Mouse (Mus musculus): ENCODE measurements around the gene Nxn. TPM values are rescaled to one million over a fixed set of nuclear protein-coding genes. Genes with fewer than 3 reads are reported as not detected.
A peak's percentile ranks its signal among the peaks of the same experiment; 100 is the strongest.

The Nxn gene
- polyA plus RNA-seq, 1 experiment from 2014 or later, result 59.5 TPM

- 88% methylated on average over 9 of the region's 9 CpGs for WGBS
These were observed 78.5 kb downstream of the Nxn start for GRCm38 (mm10) chr11:76320475-76320874.

GRCm38 (mm10) chr11:76319714-76320435 lies 79.1 kb downstream of the Nxn start:
- Histone ChIP-seq H3K9me3 (replicated peaks) (no peaks in the 10 kb centered on the region; the same call in 1 of the 2 replicates), H3K36me3 (peaks cover 16% of the 10 kb centered on the region), H3K4me1 (peaks cover 46% of the 10 kb centered on the region), H3K4me3 (no peak overlapping the region), H3K27me3 (ENCODE audit: low read depth, poor library complexity, severe bottlenecking) (no peaks in the 10 kb centered on the region), H3K27ac (replicated peaks) (no peak overlapping the region)
- 63% methylated on average over 9 of the region's 9 CpGs for WGBS
- DNase-seq (ENCODE audit: low spot score), result no peak

More at GRCm38 (mm10) chr11:76320475-76320874, 78.5 kb downstream of the Nxn start:
- Histone ChIP-seq H3K36me3 (peaks cover 16% of the 10 kb centered on the region), H3K9me3 (replicated peaks) (no peaks in the 10 kb centered on the region; the same call in 1 of the 2 replicates), H3K27ac (replicated peaks) (no peak overlapping the region), H3K27me3 (ENCODE audit: low read depth, poor library complexity, severe bottlenecking) (no peaks in the 10 kb centered on the region), H3K4me3 (no peak overlapping the region), H3K4me1 (peaks cover 52% of the 10 kb centered on the region)
- no peak for DNase-seq (ENCODE audit: low spot score)

GRCm38 (mm10) chr11:76317904-76318303 lies 81.0 kb downstream of the Nxn start:
- Histone ChIP-seq H3K27ac (replicated peaks) (no peak overlapping the region), H3K9me3 (replicated peaks) (no peaks in the 10 kb centered on the region; the same call in 1 of the 2 replicates), H3K4me1 (peaks cover 38% of the 10 kb centered on the region), H3K36me3 (peaks cover 16% of the 10 kb centered on the region), H3K27me3 (ENCODE audit: low read depth, poor library complexity, severe bottlenecking) (no peaks in the 10 kb centered on the region), H3K4me3 (no peak overlapping the region)
- DNase-seq (ENCODE audit: low spot score), result no peak
- WGBS, result 69% methylated on average over 2 of the region's 2 CpGs

- Histone ChIP-seq H3K9me3 (replicated peaks) (no peaks in the 10 kb centered on the region; the same call in 1 of the 2 replicates), H3K36me3 (peaks cover 6% of the 10 kb centered on the region), H3K27ac (replicated peaks) (no peak overlapping the region), H3K4me1 (peaks cover 54% of the 10 kb centered on the region), H3K4me3 (no peak overlapping the region), H3K27me3 (ENCODE audit: low read depth, poor library complexity, severe bottlenecking) (no peaks in the 10 kb centered on the region)
- 87% methylated on average over 5 of the region's 5 CpGs for WGBS
- no peak for DNase-seq (ENCODE audit: low spot score)
These were observed 83.0 kb downstream of the Nxn start for GRCm38 (mm10) chr11:76315785-76316444.

GRCm38 (mm10) chr11:76314741-76315140 lies 84.2 kb downstream of the Nxn start:
- WGBS, result 88% methylated on average over 4 of the region's 4 CpGs
- H3K27ac ChIP-seq (replicated peaks), result no peak overlapping the region
- H3K4me1 ChIP-seq, result peaks cover 59% of the 10 kb centered on the region

GRCm38 (mm10) chr11:76314140-76314539 lies 84.8 kb downstream of the Nxn start:
- Histone ChIP-seq H3K36me3 (no peaks in the 10 kb centered on the region), H3K4me1 (peaks cover 61% of the 10 kb centered on the region), H3K9me3 (replicated peaks) (no peaks in the 10 kb centered on the region), H3K27ac (replicated peaks) (no peak overlapping the region), H3K27me3 (ENCODE audit: low read depth, poor library complexity, severe bottlenecking) (no peaks in the 10 kb centered on the region), H3K4me3 (no peak overlapping the region)
- DNase-seq (ENCODE audit: low spot score), result no peak
- WGBS, result 87% methylated on average over 6 of the region's 6 CpGs

More at GRCm38 (mm10) chr11:76314741-76315140, 84.2 kb downstream of the Nxn start:
- DNase-seq (ENCODE audit: low spot score), result no peak
- Histone ChIP-seq H3K27me3 (ENCODE audit: low read depth, poor library complexity, severe bottlenecking) (no peaks in the 10 kb centered on the region), H3K4me3 (no peak overlapping the region), H3K9me3 (replicated peaks) (no peaks in the 10 kb centered on the region), H3K36me3 (no peaks in the 10 kb centered on the region)

GRCm38 (mm10) chr11:76312805-76313204 lies 86.1 kb downstream of the Nxn start:
- no peak overlapping the region for H3K4me3 ChIP-seq
- no peaks in the 10 kb centered on the region for H3K9me3 ChIP-seq (replicated peaks)
- no peaks in the 10 kb centered on the region for H3K36me3 ChIP-seq
- H3K27me3 ChIP-seq (ENCODE audit: low read depth, poor library complexity, severe bottlenecking), result no peaks in the 10 kb centered on the region
- WGBS, result 82% methylated on average over 4 of the region's 4 CpGs
- H3K4me1 ChIP-seq, result peaks cover 53% of the 10 kb centered on the region
- DNase-seq (ENCODE audit: low spot score), result no peak
- H3K27ac ChIP-seq (replicated peaks), result no peak overlapping the region

GRCm38 (mm10) chr11:76311224-76312000 lies 87.5 kb downstream of the Nxn start:
- DNase-seq (ENCODE audit: low spot score), result no peak
- Histone ChIP-seq H3K9me3 (replicated peaks) (no peaks in the 10 kb centered on the region), H3K4me1 (peaks cover 62% of the 10 kb centered on the region), H3K27ac (replicated peaks) (peak overlapping the region; percentile 64), H3K27me3 (ENCODE audit: low read depth, poor library complexity, severe bottlenecking) (no peaks in the 10 kb centered on the region), H3K36me3 (no peaks in the 10 kb centered on the region), H3K4me3 (no peak overlapping the region)
- WGBS, result 77% methylated on average over 12 of the region's 12 CpGs

GRCm38 (mm10) chr11:76309868-76310267 lies 89.1 kb downstream of the Nxn start:
- no peaks in the 10 kb centered on the region for H3K27me3 ChIP-seq (ENCODE audit: low read depth, poor library complexity, severe bottlenecking)
- WGBS, result 77% methylated on average over 5 of the region's 5 CpGs
- no peaks in the 10 kb centered on the region for H3K36me3 ChIP-seq
- no peaks in the 10 kb centered on the region for H3K9me3 ChIP-seq (replicated peaks)
- DNase-seq (ENCODE audit: low spot score), result peak; percentile 30
- peak overlapping the region; percentile 64 for H3K27ac ChIP-seq (replicated peaks)
- peaks cover 75% of the 10 kb centered on the region for H3K4me1 ChIP-seq
- H3K4me3 ChIP-seq, result no peak overlapping the region

GRCm38 (mm10) chr11:76309072-76309471 lies 89.9 kb downstream of the Nxn start:
- peaks cover 78% of the 10 kb centered on the region for H3K4me1 ChIP-seq
- no peak overlapping the region for H3K4me3 ChIP-seq

GRCm38 (mm10) chr11:76306769-76307168 lies 92.2 kb downstream of the Nxn start:
- WGBS, result 60% methylated on average over 4 of the region's 4 CpGs
- Histone ChIP-seq H3K27me3 (ENCODE audit: low read depth, poor library complexity, severe bottlenecking) (no peaks in the 10 kb centered on the region), H3K4me3 (no peak overlapping the region), H3K36me3 (peaks cover 3% of the 10 kb centered on the region; the same call in 1 of the 2 replicates), H3K9me3 (replicated peaks) (no peaks in the 10 kb centered on the region), H3K4me1 (peaks cover 76% of the 10 kb centered on the region), H3K27ac (replicated peaks) (peak overlapping the region; percentile 20; the same call in 1 of the 2 replicates)
- DNase-seq (ENCODE audit: low spot score), result no peak

More at GRCm38 (mm10) chr11:76309072-76309471, 89.9 kb downstream of the Nxn start:
- WGBS, result 46% methylated on average over 6 of the region's 6 CpGs
- no peak for DNase-seq (ENCODE audit: low spot score)
- H3K27me3 ChIP-seq (ENCODE audit: low read depth, poor library complexity, severe bottlenecking), result no peaks in the 10 kb centered on the region
- H3K27ac ChIP-seq (replicated peaks), result peak overlapping the region; percentile 64; the same call in 1 of the 2 replicates
- H3K9me3 ChIP-seq (replicated peaks), result no peaks in the 10 kb centered on the region
- peaks cover 3% of the 10 kb centered on the region; the same call in 1 of the 2 replicates for H3K36me3 ChIP-seq

- no peak for DNase-seq (ENCODE audit: low spot score)
- Histone ChIP-seq H3K36me3 (peaks cover 3% of the 10 kb centered on the region; the same call in 1 of the 2 replicates), H3K27ac (replicated peaks) (no peak overlapping the region), H3K4me3 (no peak overlapping the region), H3K4me1 (peaks cover 64% of the 10 kb centered on the region), H3K27me3 (ENCODE audit: low read depth, poor library complexity, severe bottlenecking) (no peaks in the 10 kb centered on the region), H3K9me3 (replicated peaks) (no peaks in the 10 kb centered on the region)
- 87% methylated on average over 4 of the region's 4 CpGs for WGBS
These were observed 93.4 kb downstream of the Nxn start for GRCm38 (mm10) chr11:76305571-76305970.
